Mouse (Mus musculus): ENCODE measurements around the gene Sh2d3c.

Gene Sh2d3c

GRCm38 (mm10) chr2:32699680-32700079 is 21.2 kb upstream of the Sh2d3c start:
- DNase-seq (ENCODE audit: low read depth) = no peak

GRCm38 (mm10) chr2:32700966-32701743 is 19.7 kb upstream of the Sh2d3c start:
- DNase-seq (ENCODE audit: low read depth) = no peak

GRCm38 (mm10) chr2:32703046-32703445 is 17.8 kb upstream of the Sh2d3c start:
- no peak for DNase-seq (ENCODE audit: low read depth)

DNA sequence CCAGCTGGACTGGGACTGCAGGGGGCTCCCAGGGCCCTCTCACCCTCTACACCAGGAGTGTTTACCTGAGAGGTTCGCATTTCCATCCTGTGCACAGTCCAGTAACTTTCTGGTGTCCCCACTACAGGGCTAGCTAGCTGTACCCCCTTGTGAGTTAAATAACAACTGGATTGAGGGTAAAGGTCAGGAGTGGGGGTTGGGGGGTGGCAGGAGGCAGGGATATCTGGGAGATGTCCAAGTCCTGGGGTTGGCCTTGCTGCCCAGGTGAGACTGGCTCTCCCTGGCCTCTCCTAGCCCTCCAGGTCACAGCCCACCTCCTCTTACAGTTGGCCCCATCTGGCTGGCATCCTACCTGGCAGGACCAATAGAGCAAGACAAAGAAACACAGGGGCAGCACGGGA is 16.8 kb upstream of the Sh2d3c start, which contains the start of gene Fpgs:
TSS of gene Fpgs (minus strand) at position 125 of the 401 bp plus-strand sequence.
- DNase-seq (ENCODE audit: low read depth) = no peak

DNA sequence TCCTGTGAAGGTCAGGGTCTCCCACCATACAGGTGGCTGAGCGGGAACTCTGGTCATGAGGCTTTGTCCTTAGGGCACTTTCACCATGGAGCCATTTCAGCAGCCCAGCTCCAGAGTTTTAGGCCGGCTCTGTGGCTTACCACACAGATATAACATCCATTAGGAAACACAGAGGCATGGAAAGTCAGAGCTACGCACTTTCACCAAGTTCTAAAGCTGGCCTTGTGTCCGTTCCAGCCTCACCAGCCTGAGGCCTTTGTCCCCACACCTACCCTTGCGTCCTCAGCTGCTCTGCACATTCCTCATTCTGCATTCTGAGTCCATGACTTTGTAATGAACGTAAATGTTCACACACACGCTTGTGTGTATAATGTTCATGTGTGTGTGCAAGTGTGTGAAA is 15.8 kb upstream of the Sh2d3c start:
- DNase-seq (ENCODE audit: low read depth) = no peak

GRCm38 (mm10) chr2:32706971-32707370 is 13.9 kb upstream of the Sh2d3c start:
- DNase-seq (ENCODE audit: low read depth) = no peak

DNA sequence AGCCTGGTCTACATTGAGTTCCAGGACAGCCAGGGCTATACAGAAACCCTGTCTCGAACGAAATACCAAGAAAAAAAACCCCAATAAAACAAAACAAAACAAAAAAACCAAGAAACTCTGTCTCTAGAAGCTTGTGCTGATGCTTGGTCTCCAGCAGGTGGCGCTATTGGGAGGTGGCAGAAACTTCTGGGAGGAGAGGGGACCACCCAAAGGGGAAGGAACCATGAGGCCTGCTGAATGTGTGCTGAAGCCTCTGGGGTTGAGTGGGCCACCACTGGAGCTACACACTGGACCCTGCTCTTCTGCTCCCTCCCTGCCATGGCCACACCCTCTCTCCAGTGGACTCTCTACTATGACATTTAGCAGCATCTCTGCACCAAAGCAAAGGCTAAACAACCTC is 12.2 kb upstream of the Sh2d3c start:
- DNase-seq (ENCODE audit: low read depth) = peak; percentile 60

DNA sequence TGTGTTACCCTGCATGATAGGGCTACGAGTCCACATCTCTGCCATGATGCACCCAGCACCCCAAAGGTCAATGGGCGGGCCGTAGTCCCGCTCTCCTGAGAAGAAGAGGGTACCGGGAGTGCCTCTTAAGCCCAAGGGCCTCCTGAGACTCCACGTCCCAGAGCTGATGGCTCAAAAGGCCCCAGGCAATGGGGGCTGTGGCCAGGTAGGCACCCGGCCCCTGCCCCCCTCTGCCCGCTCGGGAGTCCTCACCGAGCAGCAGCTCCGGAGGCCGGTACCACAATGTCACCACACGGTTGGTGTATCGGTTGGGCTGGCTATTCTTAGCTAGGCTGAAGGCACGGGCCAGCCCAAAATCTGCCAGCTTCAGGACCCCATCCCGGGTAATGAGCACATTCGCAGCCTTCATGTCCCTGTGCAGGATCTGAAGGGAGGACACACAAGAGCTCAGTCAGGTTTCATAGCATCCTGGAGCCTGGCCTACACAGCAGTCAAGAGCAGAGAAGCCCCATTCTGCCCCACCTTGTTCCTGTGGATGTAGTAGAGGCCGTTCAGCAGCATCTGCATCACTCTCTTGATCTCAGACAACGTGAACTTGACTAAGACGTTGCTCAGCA is 11.2 kb upstream of the Sh2d3c start:
- no peak for DNase-seq (ENCODE audit: low read depth)

GRCm38 (mm10) chr2:32710425-32710824 is 10.4 kb upstream of the Sh2d3c start:
- DNase-seq (ENCODE audit: low read depth) = no peak

GRCm38 (mm10) chr2:32711301-32712056 is 9.4 kb upstream of the Sh2d3c start:
- no peak for DNase-seq (ENCODE audit: low read depth)

GRCm38 (mm10) chr2:32712108-32712551 is 8.7 kb upstream of the Sh2d3c start:
- DNase-seq (ENCODE audit: low read depth) = peak; percentile 58

DNA sequence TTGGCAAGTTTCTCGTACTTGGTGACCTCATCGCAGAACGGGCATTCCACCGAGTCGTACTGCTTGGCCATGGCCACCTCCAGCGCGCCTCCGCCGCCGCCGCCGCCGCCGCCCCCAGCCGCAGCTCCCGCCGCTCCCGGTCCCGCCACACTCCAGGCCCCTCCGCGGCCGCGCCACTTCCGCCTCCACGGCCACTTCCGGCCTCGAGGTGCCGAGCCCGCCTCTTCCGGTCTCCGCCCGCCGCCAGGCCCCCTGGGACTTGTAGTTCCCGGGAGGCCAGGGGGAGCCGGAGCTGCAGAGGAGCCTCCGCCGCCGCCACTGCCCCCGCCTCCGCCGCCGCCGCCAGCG is 8.3 kb upstream of the Sh2d3c start:
- DNase-seq (ENCODE audit: low read depth) = peak; percentile 78

DNA sequence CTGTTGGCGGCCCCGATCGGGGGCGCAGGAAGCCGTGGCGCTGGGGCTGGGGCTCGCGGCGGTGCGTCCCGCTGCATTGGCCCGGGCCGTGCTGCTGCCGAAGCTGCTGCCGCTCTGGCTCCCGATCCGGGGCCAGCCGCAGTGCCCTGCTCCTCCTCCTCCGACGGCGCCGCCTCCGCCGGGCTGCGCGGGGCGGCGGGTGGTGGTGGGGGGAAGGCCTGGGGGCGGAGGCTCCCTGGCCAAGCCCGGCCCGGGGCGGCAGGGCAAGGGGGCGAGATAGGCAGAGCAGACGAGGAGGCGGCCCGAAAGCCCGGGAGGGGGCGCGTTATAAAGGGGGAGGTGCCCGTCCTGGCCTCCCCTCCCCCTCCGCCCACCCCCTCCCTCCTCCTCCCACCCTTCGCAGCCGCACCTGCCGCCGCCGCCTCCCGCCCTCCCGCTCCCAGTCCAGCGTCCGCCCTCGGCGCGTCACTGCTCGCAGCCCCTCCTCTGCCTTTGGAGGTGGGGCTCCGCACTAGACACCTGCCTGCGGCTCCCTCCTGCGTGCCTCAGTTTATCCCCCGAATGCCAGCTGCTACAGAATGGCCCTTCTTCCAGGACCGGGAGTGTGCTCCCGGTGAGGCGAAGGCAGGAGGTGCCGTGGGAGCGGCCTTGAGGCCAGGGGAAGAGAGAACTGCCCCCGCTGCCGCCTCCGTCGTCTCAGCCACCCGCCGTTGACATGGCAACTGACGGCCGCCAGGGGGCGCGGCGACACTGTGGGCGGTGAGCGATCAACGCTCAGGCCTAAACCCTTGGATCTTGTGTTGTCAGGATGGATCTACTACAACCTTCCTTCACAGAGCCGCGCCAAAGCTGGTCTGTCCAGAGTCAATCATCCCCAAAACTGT is 7.7 kb upstream of the Sh2d3c start, which contains the start of gene Cdk9:
TSS of gene Cdk9 (minus strand) at position 143 of the 884 bp plus-strand sequence.
- peak; percentile 84 for DNase-seq (ENCODE audit: low read depth)

DNA sequence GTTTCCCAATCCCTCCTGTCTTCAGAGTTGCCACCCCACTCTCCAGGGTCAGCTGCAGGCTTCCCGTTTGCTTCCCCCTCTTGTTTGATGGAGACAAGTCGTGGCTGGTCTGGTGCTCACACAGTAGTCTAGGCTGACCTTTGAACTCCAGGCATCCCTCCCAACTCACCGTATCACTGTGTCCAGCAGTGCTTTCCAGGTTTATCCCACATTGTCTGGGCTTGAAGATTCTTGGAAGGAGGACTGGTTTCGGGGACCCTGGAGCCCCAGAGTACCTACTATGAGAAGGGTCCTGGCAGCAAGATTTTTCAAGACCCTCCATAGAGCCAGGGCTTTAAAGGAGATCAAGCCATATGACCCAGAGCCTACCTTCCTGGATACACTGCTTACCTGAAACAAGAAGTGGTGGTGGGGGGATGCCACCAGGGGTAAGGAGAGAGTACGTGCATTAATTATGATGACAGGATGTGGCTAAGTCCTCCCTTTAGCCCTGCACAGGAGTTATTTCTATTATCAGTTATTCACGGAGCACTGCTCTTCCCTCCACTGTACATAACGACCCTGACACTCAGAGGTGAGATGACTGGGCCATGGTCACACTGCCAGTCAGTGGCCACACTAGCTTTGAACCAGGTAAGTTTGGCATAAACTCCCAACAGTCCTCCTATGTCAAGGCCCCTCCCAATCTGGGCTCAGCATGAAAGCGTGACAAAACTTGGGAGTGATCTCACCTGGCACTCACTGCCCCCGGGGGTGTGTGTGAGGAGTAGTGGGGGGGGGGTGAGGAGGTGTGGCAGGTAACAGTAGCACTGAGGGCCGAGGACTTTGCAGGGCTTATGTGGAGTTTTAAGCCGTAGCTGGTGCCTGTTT is 6.5 kb upstream of the Sh2d3c start:
- no peak for DNase-seq (ENCODE audit: low read depth)

- no peak for DNase-seq (ENCODE audit: low read depth)
These were observed 5.8 kb upstream of the Sh2d3c start for GRCm38 (mm10) chr2:32714987-32715425.

DNA sequence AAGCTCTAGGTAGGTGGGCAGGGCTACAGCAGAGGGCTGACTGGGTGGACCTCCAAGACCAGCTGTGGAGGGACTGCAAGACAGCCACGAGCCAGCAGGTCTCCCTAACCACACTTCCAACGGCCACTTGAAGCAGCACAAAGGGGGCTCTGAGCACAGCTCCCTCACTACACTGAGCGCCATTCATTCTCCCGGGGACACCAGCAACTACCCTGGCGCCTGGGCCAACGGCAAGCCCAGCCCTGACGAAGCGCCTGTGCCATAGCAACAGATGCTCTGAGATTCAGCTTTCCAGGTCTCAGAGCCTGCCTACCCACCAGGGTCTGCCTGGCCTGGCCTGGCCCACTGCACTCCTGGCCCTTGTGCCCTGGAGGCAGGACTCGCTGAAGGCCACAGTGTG is 2.1 kb upstream of the Sh2d3c start:
- no peak for DNase-seq (ENCODE audit: low read depth)

DNA sequence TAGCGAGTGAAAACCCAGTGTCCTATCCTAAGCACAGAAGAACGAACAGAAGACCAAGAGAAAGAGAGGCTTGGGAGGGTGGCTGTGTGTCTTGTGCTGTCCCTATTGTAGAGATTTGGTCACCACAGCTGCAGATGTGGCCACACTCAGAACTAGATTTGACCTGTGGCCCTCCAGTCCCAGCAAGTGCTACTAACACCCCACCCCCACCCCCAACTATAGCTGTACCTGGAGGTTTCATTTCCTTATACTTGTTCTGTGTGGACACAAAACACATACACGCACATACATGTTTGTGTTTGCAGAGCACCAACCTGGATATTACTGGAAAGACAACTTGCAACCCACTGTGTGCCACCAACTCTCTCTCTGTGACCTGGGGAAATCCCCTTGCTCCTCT is 802 bp upstream of the Sh2d3c start:
- no peak for DNase-seq (ENCODE audit: low read depth)

GRCm38 (mm10) chr2:32722046-32722445 is 1.2 kb downstream of the Sh2d3c start:
- DNase-seq (ENCODE audit: low read depth) = no peak

- no peak for DNase-seq (ENCODE audit: low read depth)
These were observed 1.7 kb downstream of the Sh2d3c start for GRCm38 (mm10) chr2:32722581-32722980.

DNA sequence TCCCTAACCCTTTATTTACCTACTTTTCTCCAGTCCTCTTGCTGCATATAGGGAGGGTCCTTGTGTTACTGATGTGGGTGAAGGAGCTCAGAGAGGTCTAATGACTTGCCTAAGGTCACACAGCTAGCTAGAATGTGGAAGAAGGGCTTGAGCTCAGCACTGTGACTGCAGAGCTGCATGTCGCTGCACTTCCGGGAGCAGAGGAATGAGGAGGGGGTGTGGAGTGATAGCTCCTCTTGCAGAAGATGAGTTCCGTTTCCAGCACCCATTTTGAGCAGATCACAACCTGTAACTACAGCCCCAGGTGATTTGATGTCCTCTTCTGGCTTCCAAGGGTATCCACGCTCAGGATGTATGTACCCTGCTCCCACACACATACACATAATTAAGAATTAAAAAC is 3.3 kb downstream of the Sh2d3c start:
- DNase-seq (ENCODE audit: low read depth) = no peak

Data from c-Kit-positive CD71-positive TER-119-negative erythroid progenitor cells, embryonic 14.5 days (primary cell).